Mouse (Mus musculus) retina, postnatal 1 day (tissue): Measurements from ENCODE around the gene Gm21953.
"Not testable (repeated sequence)": the region's sequence is repeated elsewhere in the genome, so short reads cannot be mapped to it uniquely, and the experiment has no call there.

Source experiments
- DNase-seq: peaks from one replicate; pipeline ENCODE4 v3.0.0-alpha.2; 2012

Gene Gm21953

DNA sequence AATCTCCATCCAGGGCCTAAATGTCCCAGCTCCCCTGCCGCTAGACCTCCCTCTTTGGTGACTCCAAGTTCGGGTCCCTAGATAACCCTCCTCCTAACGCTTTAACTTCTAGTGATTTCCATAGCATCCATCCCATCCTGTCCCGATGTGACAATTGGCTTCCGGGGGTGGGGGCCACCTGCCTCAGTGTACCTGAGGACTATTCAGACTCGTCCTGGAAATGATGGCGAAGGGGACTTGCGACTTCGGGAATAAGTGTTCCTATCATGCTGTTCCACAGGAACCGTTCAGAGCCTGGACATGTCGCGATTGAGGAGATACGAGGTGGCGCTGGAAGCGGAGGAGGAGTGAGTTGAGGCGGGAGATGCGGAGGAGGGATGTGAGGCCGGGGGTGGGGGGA is at the start of gene Gm21953:
Gene Gm21953, plus strand, starts transcription at position 301 of the 400 bp plus-strand sequence.
- not testable (repeated sequence) for DNase-seq

DNA sequence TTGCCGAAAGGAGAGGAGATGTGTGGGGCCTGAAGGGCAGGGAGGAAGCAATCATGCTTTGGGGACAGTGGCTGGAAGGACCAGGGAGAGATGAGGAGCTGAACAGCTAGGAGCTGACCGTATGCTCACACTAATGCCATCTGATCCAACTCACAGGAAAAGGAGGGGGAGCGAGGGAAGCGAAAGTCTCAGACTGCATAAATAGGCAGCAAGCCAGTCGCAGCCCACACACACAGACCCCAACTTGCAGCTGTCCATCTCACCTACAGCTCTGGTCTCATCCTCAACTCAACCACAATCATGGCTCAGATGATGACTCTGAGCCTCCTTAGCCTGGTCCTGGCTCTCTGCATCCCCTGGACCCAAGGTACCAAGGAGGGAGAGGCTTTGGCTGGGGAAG is 38.6 kb upstream of the Gm21953 start, which contains the start of gene Ccl21b:
Gene Ccl21b, plus strand, starts transcription at position 301 of the 400 bp plus-strand sequence.
- DNase-seq = not testable (repeated sequence)

DNA sequence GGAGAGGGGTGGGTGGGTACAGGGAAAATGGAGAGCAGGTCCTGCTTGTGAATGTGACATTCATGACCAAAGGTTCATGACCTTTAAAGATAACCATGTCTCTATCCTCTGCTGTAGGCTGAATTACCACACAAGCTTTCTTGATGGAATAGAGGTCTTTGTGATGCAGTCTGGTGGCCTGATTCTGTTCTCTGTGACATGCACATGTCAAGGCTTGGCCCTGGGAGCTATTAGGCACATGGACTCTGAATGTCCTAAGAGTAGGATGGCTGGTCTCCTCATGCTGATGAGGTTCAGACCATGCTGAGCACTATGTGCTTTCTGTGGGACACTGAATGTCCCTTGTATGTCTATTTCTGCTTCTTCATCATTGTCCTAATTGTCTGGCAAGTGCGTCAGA is 24.0 kb downstream of the Gm21953 start, which contains the start of gene Fam205a3:
Gene Fam205a3, plus strand, starts transcription at position 301 of the 400 bp plus-strand sequence.
- not testable (repeated sequence) for DNase-seq
